Comparison of ENCODE assay signal across 18 mouse cellular contexts in genomic region chr2:71865935-71866334, GRCm38 (mm10). TPM values are rescaled to one million over a fixed set of nuclear protein-coding genes. Genes with fewer than 3 reads are reported as not detected.
A peak's percentile ranks its signal among the peaks of the same experiment; 100 is the strongest.
DNase-seq lines count a peak whose midpoint lies in the region; ATAC-seq and TF ChIP-seq lines count a peak whose summit lies in the region.
"Had no signal": no experiment of that assay in that cellular context is flagged by ENCODE, and none has a peak within 500 bp of the region (broad histone marks: within the 10 kb centered on the region; RNA-seq: fewer than 3 reads in every experiment).

No protein-coding gene starts in this region.

- no peak for TF ChIP-seq POLR2A in kidney, adult 2 months (IDR thresholded peaks at IDR 0.05; ENCODE audit: low read depth, low read length)
- no peak for TF ChIP-seq POLR2A in cortical plate, adult 2 months (IDR thresholded peaks at IDR 0.05; ENCODE audit: extremely low read depth, insufficient read depth, low read length)

- no peak overlapping the region for H3K4me2 ChIP-seq in forebrain, embryonic 15.5 days (replicated peaks)
- H3K4me2 ChIP-seq in intestine, embryonic 16.5 days (ENCODE audit: low read depth, low read length), result no peak overlapping the region
- H3K4me2 ChIP-seq: forebrain, embryonic 12.5 days; liver, embryonic 13.5 days; midbrain, embryonic 12.5 days had no signal

- peak overlapping the region; percentile 69; the same call in 1 of the 2 replicates for H3K27ac ChIP-seq in kidney, adult 2 months (ENCODE audit: insufficient read depth, low read depth, low read length)
- peak overlapping the region; percentile 68 for H3K27ac ChIP-seq in cortical plate, adult 2 months (ENCODE audit: insufficient read depth, low read length)
- H3K27ac ChIP-seq in forebrain, embryonic 15.5 days (replicated peaks), result no peak overlapping the region
- no peak overlapping the region for H3K27ac ChIP-seq in intestine, embryonic 16.5 days (ENCODE audit: low read length)
- H3K27ac ChIP-seq: forebrain, embryonic 12.5 days; midbrain, embryonic 12.5 days had no signal

- no peak for TF ChIP-seq CTCF in kidney, adult 2 months (conservative IDR thresholded peaks at IDR 0.05; ENCODE audit: insufficient read depth, insufficient read length, low read depth, low read length)
- TF ChIP-seq CTCF in cortical plate, adult 2 months (IDR thresholded peaks at IDR 0.05; ENCODE audit: extremely low read depth, insufficient read depth, low read length), result no peak

- no peak for DNase-seq in kidney, adult 2 months
- DNase-seq in kidney, adult 9 months, result no peak
- DNase-seq in 416B (ENCODE audit: low read depth), result peak; percentile 56
- peak; percentile 16 for DNase-seq in ES-CJ7 (ENCODE audit: low read depth, low spot score)
- no peak for DNase-seq in urinary bladder, postnatal 4 days (ENCODE audit: low spot score in 2 of 2)
- DNase-seq: cerebellum, adult 9-10 months; embryo, embryonic 11 days; heart, postnatal 14 days; kidney, postnatal 10 days; left cerebral cortex, postnatal 4 days; liver, embryonic 13.5 days; lung, postnatal 14 days; right cerebral cortex, adult 18-20 months had no signal

- no peak for ATAC-seq in forebrain, embryonic 15.5 days (replicated peaks)
- no peak for ATAC-seq in intestine, embryonic 16.5 days

- H3K9me3 ChIP-seq in forebrain, embryonic 15.5 days, result no peaks in the 10 kb centered on the region
- H3K9me3 ChIP-seq in intestine, embryonic 16.5 days (ENCODE audit: control insufficient read depth, low read length), result no peaks in the 10 kb centered on the region
- H3K9me3 ChIP-seq: forebrain, embryonic 12.5 days; liver, embryonic 13.5 days; midbrain, embryonic 12.5 days had no signal

- 63% methylated on average over 3 of the region's 3 CpGs for WGBS in kidney, adult 2 months
- WGBS in forebrain, embryonic 15.5 days, result 66% methylated on average over 3 of the region's 3 CpGs
- WGBS in intestine, embryonic 16.5 days, result 62% methylated on average over 3 of the region's 3 CpGs

- no peak overlapping the region for H3K4me3 ChIP-seq in kidney, adult 2 months (ENCODE audit: insufficient read depth, low read depth, low read length)
- H3K4me3 ChIP-seq in cortical plate, adult 2 months (ENCODE audit: insufficient read depth, low read length), result no peak overlapping the region
- H3K4me3 ChIP-seq in forebrain, embryonic 15.5 days, result no peak overlapping the region
- no peak overlapping the region for H3K4me3 ChIP-seq in intestine, embryonic 16.5 days (ENCODE audit: low read length)
- H3K4me3 ChIP-seq: forebrain, embryonic 12.5 days; liver, embryonic 13.5 days; midbrain, embryonic 12.5 days had no signal

- H3K4me1 ChIP-seq in kidney, adult 2 months (ENCODE audit: control insufficient read depth, insufficient read depth, low read length), result peaks cover 18% of the 10 kb centered on the region
- H3K4me1 ChIP-seq in cortical plate, adult 2 months (ENCODE audit: control insufficient read depth, insufficient read depth, low read length), result peaks cover 3% of the 10 kb centered on the region
- H3K4me1 ChIP-seq in forebrain, embryonic 15.5 days, result no peaks in the 10 kb centered on the region
- 0 out of 2 replicates have a peak, but pooled peaks cover 6% of the 10 kb centered on the region for H3K4me1 ChIP-seq in intestine, embryonic 16.5 days (ENCODE audit: control insufficient read depth, insufficient read depth, low read length)
- H3K4me1 ChIP-seq: forebrain, embryonic 12.5 days; midbrain, embryonic 12.5 days had no signal

- no peaks in the 10 kb centered on the region for H3K36me3 ChIP-seq in kidney, adult 2 months (ENCODE audit: control insufficient read depth, insufficient read depth, low read length)
- no peaks in the 10 kb centered on the region for H3K36me3 ChIP-seq in forebrain, embryonic 15.5 days
- no peaks in the 10 kb centered on the region for H3K36me3 ChIP-seq in intestine, embryonic 16.5 days (ENCODE audit: control insufficient read depth, insufficient read depth, low read length)
- H3K36me3 ChIP-seq: forebrain, embryonic 12.5 days; liver, embryonic 13.5 days; midbrain, embryonic 12.5 days had no signal

- H3K27me3 ChIP-seq in kidney, adult 2 months (replicated peaks; ENCODE audit: control insufficient read depth, insufficient read depth, low read length), result no peaks in the 10 kb centered on the region
- H3K27me3 ChIP-seq in forebrain, embryonic 15.5 days, result no peaks in the 10 kb centered on the region
- H3K27me3 ChIP-seq in intestine, embryonic 16.5 days (replicated peaks; ENCODE audit: control insufficient read depth, insufficient read depth, low read length), result no peaks in the 10 kb centered on the region
- H3K27me3 ChIP-seq: forebrain, embryonic 12.5 days; liver, embryonic 13.5 days had no signal

- no peak overlapping the region for H3K9ac ChIP-seq in forebrain, embryonic 15.5 days (replicated peaks)
- H3K9ac ChIP-seq in intestine, embryonic 16.5 days (ENCODE audit: low read depth, low read length), result no peak overlapping the region
- H3K9ac ChIP-seq: forebrain, embryonic 12.5 days; liver, embryonic 13.5 days; midbrain, embryonic 12.5 days had no signal

RNA-seq across cellular contexts. Expression of gene Pdk1, which starts 7.1 kb away (rescaled TPM):
- 12.0 and 16.7 TPM in 2 replicates for polyA plus RNA-seq in kidney, adult 2 months (2012; rRNA removed)
- polyA plus RNA-seq in cortical plate, adult 2 months (2012; rRNA removed), result 31.7 and 33.4 TPM in 2 replicates
- polyA plus RNA-seq in forebrain, embryonic 15.5 days (2015; fragmentation: Nextera tagmentation; extraction: Ambion mirVana), result 22.0 and 22.9 TPM in 2 replicates
- 62.7 and 65.5 TPM in 2 replicates for polyA plus RNA-seq in intestine, embryonic 16.5 days (2015; fragmentation: Nextera tagmentation; extraction: Ambion mirVana)

Comparison
In these comparisons a context has a peak if more than half of its experiments do, and no peak if none do; other contexts are left out.
1. DNase-seq: peak in 416B (single experiment) and ES-CJ7 (single experiment); none in kidney, adult 2 months (single experiment), kidney, adult 9 months (single experiment) and urinary bladder, postnatal 4 days (0 of 2).
2. H3K27ac ChIP-seq: peak in kidney, adult 2 months (single experiment) and cortical plate, adult 2 months (single experiment); none in forebrain, embryonic 15.5 days (single experiment) and intestine, embryonic 16.5 days (single experiment).